Mouse (Mus musculus) embryonic fibroblast, embryonic 13.5 days (primary cell): ENCODE measurements at regions not wholly inside any gene's neighbourhood (a gene's known extent, or its start where the extent isn't known, plus 50 kb on each side); places are given as distances from the start of the nearest gene placed in this dataset.
"Not testable (repeated sequence)": the region's sequence is repeated elsewhere in the genome, so short reads cannot be mapped to it uniquely, and the experiment has no call there.

Experiments
- H3K27ac ChIP-seq: 2 replicates; pipeline ENCODE4 v1.5.1; 2012; ENCODE audit warnings: low read length, control low read depth, inconsistent platforms; ENCODE audit not compliant: insufficient read depth
- H3K4me1 ChIP-seq: 2 replicates; pipeline ENCODE4 v1.6.1; 2011; ENCODE audit warnings: low read length; ENCODE audit not compliant: control insufficient read depth, insufficient read depth
- H3K4me3 ChIP-seq: 2 replicates; pipeline ENCODE4 v1.5.1; 2011; ENCODE audit warnings: mild to moderate bottlenecking, control low read depth, low read length; ENCODE audit not compliant: insufficient read depth
- CTCF ChIP-seq: IDR thresholded peaks from 2 replicates; pipeline ENCODE4 v1.5.1; 2011; ENCODE audit warnings: mild to moderate bottlenecking, control low read depth, low read length, moderate library complexity, borderline replicate concordance; ENCODE audit not compliant: insufficient read depth
- POLR2A ChIP-seq: IDR thresholded peaks from 2 replicates; pipeline ENCODE4 v1.6.1; 2011; ENCODE audit warnings: low read depth, mild to moderate bottlenecking, control low read depth, low read length, moderate library complexity

- H3K4me1 ChIP-seq = no peaks in the 10 kb centered on the region; the same call in 1 of the 2 replicates
- TF ChIP-seq CTCF = no peak
- TF ChIP-seq POLR2A = no peak
- no peak overlapping the region for H3K4me3 ChIP-seq
- H3K27ac ChIP-seq = no peak overlapping the region
Observed at GRCm38 (mm10) chr3:15007821-15008220, 121.7 kb downstream of the Car2 start.

- no peak overlapping the region for H3K4me3 ChIP-seq
- H3K27ac ChIP-seq = no peak overlapping the region
- no peaks in the 10 kb centered on the region; the same call in 1 of the 2 replicates for H3K4me1 ChIP-seq
- TF ChIP-seq POLR2A (no peak), CTCF (no peak)
Observed at GRCm38 (mm10) chr3:15008501-15008900, 122.4 kb downstream of the Car2 start.

- Histone ChIP-seq H3K4me1 (no peaks in the 10 kb centered on the region; the same call in 1 of the 2 replicates), H3K4me3 (no peak overlapping the region), H3K27ac (no peak overlapping the region)
- TF ChIP-seq POLR2A = no peak
- TF ChIP-seq CTCF = no peak
Observed at GRCm38 (mm10) chr3:15009747-15010146, 123.7 kb downstream of the Car2 start.

GRCm38 (mm10) chr3:15016621-15017020 lies 130.5 kb downstream of the Car2 start:
- Histone ChIP-seq H3K4me3 (no peak overlapping the region), H3K27ac (no peak overlapping the region), H3K4me1 (no peaks in the 10 kb centered on the region)
- TF ChIP-seq CTCF = no peak
- no peak for TF ChIP-seq POLR2A

- H3K27ac ChIP-seq = no peak overlapping the region
- H3K4me1 ChIP-seq = no peaks in the 10 kb centered on the region
- no peak overlapping the region for H3K4me3 ChIP-seq
- no peak for TF ChIP-seq POLR2A
- no peak for TF ChIP-seq CTCF
Observed at GRCm38 (mm10) chr3:15022773-15023172, 136.7 kb downstream of the Car2 start.

GRCm38 (mm10) chr3:15040866-15041528 lies 154.9 kb downstream of the Car2 start:
- H3K4me1 ChIP-seq = no peaks in the 10 kb centered on the region
- no peak overlapping the region for H3K27ac ChIP-seq
- no peak for TF ChIP-seq CTCF
- no peak for TF ChIP-seq POLR2A
- no peak overlapping the region for H3K4me3 ChIP-seq

GRCm38 (mm10) chr3:15053968-15054367 lies 167.9 kb downstream of the Car2 start:
- no peaks in the 10 kb centered on the region for H3K4me1 ChIP-seq
- no peak overlapping the region for H3K4me3 ChIP-seq
- TF ChIP-seq POLR2A (no peak), CTCF (no peak)
- no peak overlapping the region for H3K27ac ChIP-seq

- H3K4me3 ChIP-seq, H3K27ac ChIP-seq, H3K4me1 ChIP-seq: not testable (repeated sequence)
Observed at GRCm38 (mm10) chr3:15055516-15056256, 169.6 kb downstream of the Car2 start.

- H3K4me3 ChIP-seq, H3K27ac ChIP-seq, H3K4me1 ChIP-seq: not testable (repeated sequence)
Observed at GRCm38 (mm10) chr3:15056788-15057585, 170.9 kb downstream of the Car2 start.

- TF ChIP-seq CTCF (no peak), POLR2A (no peak)
- Histone ChIP-seq H3K4me3 (no peak overlapping the region), H3K4me1 (no peaks in the 10 kb centered on the region), H3K27ac (no peak overlapping the region)
Observed at GRCm38 (mm10) chr3:15065681-15066080, 179.6 kb downstream of the Car2 start.
